In the genomic region with DNA sequence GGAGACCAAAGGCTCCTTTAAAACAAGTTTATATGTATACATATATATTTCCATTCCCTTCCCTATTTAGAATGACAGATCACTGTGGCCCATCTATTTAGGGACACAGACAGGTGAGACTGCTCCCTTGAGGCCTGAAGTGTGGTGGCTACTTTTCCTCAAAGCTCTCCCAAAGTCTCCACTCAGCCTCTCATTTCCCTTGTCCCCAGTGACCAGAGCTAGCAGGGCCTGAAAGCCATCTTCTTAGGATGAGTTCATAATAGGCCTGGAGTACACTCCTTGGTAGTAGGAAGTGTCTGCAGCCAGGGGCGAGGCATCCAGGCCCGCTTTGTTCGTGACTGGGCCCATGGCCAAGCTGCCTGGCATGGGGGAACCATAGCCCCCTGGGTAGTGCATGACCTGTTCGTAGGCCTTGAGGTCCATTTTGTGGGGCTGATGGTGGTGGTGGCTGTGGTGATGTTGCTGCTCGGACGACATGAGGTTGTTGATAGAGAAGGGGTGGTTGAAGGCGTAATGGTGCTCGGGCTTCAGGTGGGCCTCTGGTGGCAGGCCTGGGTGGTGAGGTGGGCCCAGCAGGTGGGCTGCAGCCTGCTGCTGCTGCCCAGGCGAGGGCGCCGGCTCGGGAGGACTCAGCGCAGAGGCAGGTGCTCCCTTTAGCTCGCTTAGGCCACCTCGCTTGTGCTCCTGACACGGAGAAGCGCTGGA, we compare ENCODE assay signal across 11 mouse cellular contexts. TPM values are rescaled to one million over a fixed set of nuclear protein-coding genes. Genes with fewer than 3 reads are reported as not detected.
DNase-seq lines count a peak whose midpoint lies in the region; ATAC-seq and TF ChIP-seq lines count a peak whose summit lies in the region.
"Had no signal": no experiment of that assay in that cellular context is flagged by ENCODE, and none has a peak within 500 bp of the region (broad histone marks: within the 10 kb centered on the region; RNA-seq: fewer than 3 reads in every experiment).

No protein-coding gene starts in this region.

- no peak overlapping the region for H3K27ac ChIP-seq in heart, embryonic 10.5 days
- no peak overlapping the region for H3K27ac ChIP-seq in ES-Bruce4 (ENCODE audit: insufficient read depth, low read length)
- no peak overlapping the region for H3K27ac ChIP-seq in hindbrain, postnatal 0 days
- peak overlapping the region; percentile 50 for H3K27ac ChIP-seq in midbrain, embryonic 11.5 days (ENCODE audit: low read depth, low read length)
- H3K27ac ChIP-seq: kidney, postnatal 0 days had no signal

- H3K9ac ChIP-seq in ES-Bruce4 (ENCODE audit: low read depth, poor library complexity, severe bottlenecking) = no peak overlapping the region
- H3K9ac ChIP-seq in hindbrain, postnatal 0 days (replicated peaks; ENCODE audit: low read length) = no peak overlapping the region
- H3K9ac ChIP-seq in midbrain, embryonic 11.5 days (ENCODE audit: low read length) = peak overlapping the region; percentile 66

- no peak for TF ChIP-seq EP300 in ES-Bruce4 (IDR thresholded peaks at IDR 0.05; ENCODE audit: insufficient read depth, low read depth, low read length)

- peaks cover 54% of the 10 kb centered on the region for H3K4me1 ChIP-seq in heart, embryonic 10.5 days
- peaks cover 2% of the 10 kb centered on the region for H3K4me1 ChIP-seq in ES-Bruce4 (ENCODE audit: control insufficient read depth, insufficient read depth, low read length)
- H3K4me1 ChIP-seq in hindbrain, postnatal 0 days (ENCODE audit: insufficient read depth, low read length) = no peaks in the 10 kb centered on the region
- H3K4me1 ChIP-seq in midbrain, embryonic 11.5 days (ENCODE audit: control insufficient read depth, insufficient read depth, low read length) = peaks cover 5% of the 10 kb centered on the region

- TF ChIP-seq POLR2A in ES-Bruce4 (IDR thresholded peaks at IDR 0.05; ENCODE audit: insufficient read depth, low read length) = no peak

- peak; percentile 72 for DNase-seq in heart, embryonic 10.5 days (ENCODE audit: low spot score)
- DNase-seq in heart, postnatal 25 days (ENCODE audit: low spot score) = no peak
- no peak for DNase-seq in hindbrain, postnatal 0 days (ENCODE audit: low spot score)
- DNase-seq in midbrain, embryonic 11.5 days (ENCODE audit: low spot score, missing footprints) = peak; percentile 92
- DNase-seq in layer of hippocampus, postnatal 36 days = no peak
- no peak for DNase-seq in kidney, postnatal 10 days
- DNase-seq in c-Kit-positive CD71-positive TER-119-positive erythroid progenitor cells, embryonic 14.5 days (ENCODE audit: low spot score) = no peak
- DNase-seq: thymus, postnatal 14 days had no signal

- WGBS in heart, embryonic 10.5 days = 12% methylated on average over 17 of the region's 17 CpGs
- WGBS in hindbrain, postnatal 0 days = 7% methylated on average over 16 of the region's 17 CpGs
- WGBS in midbrain, embryonic 11.5 days = 4% methylated on average over 17 of the region's 17 CpGs

- no peak for TF ChIP-seq CTCF in ES-Bruce4 (IDR thresholded peaks at IDR 0.05; ENCODE audit: low read depth, low read length)
- no peak for TF ChIP-seq CTCF in hindbrain, postnatal 0 days (IDR thresholded peaks at IDR 0.05; ENCODE audit: low read depth)

- peak overlapping the region; percentile 65 for H3K4me3 ChIP-seq in heart, embryonic 10.5 days
- 0 out of 2 replicates have a peak overlapping the region, but pooled peaks have one; percentile 39 for H3K4me3 ChIP-seq in ES-Bruce4 (ENCODE audit: low read depth, low read length)
- H3K4me3 ChIP-seq in hindbrain, postnatal 0 days (ENCODE audit: low read length) = 0 out of 2 replicates have a peak overlapping the region, but pooled peaks have one; percentile 8
- H3K4me3 ChIP-seq in midbrain, embryonic 11.5 days (ENCODE audit: low read depth, low read length) = peak overlapping the region; percentile 32

- H3K27me3 ChIP-seq in heart, embryonic 10.5 days (ENCODE audit: insufficient read depth, poor library complexity, severe bottlenecking) = peaks cover 100% of the 10 kb centered on the region
- H3K27me3 ChIP-seq in ES-Bruce4 (ENCODE audit: control insufficient read depth, insufficient read depth, low read length, poor library complexity, severe bottlenecking) = peaks cover 60% of the 10 kb centered on the region
- H3K27me3 ChIP-seq in hindbrain, postnatal 0 days (ENCODE audit: insufficient read depth, low read length) = peaks cover 91% of the 10 kb centered on the region
- peaks cover 100% of the 10 kb centered on the region for H3K27me3 ChIP-seq in midbrain, embryonic 11.5 days (ENCODE audit: control insufficient read depth, insufficient read depth, low read length)

- no peaks in the 10 kb centered on the region for H3K36me3 ChIP-seq in heart, embryonic 10.5 days
- no peaks in the 10 kb centered on the region for H3K36me3 ChIP-seq in ES-Bruce4 (ENCODE audit: control insufficient read depth, insufficient read depth, low read length, poor library complexity, severe bottlenecking)
- no peaks in the 10 kb centered on the region for H3K36me3 ChIP-seq in hindbrain, postnatal 0 days (ENCODE audit: insufficient read depth, low read length)
- H3K36me3 ChIP-seq in midbrain, embryonic 11.5 days (ENCODE audit: control insufficient read depth, insufficient read depth, low read length) = no peaks in the 10 kb centered on the region

- no peaks in the 10 kb centered on the region for H3K9me3 ChIP-seq in heart, embryonic 10.5 days
- no peaks in the 10 kb centered on the region for H3K9me3 ChIP-seq in ES-Bruce4 (replicated peaks; ENCODE audit: control insufficient read depth, insufficient read depth, low read length, poor library complexity, severe bottlenecking)
- 0 out of 2 replicates have a peak, but pooled peaks cover 2% of the 10 kb centered on the region for H3K9me3 ChIP-seq in hindbrain, postnatal 0 days (ENCODE audit: low read length)
- H3K9me3 ChIP-seq in midbrain, embryonic 11.5 days (ENCODE audit: control insufficient read depth, low read length) = no peaks in the 10 kb centered on the region

- intact Hi-C loops in heart, postnatal 25 days (cut with DNase I) = loop anchor here (10.0 kb wide), 1 partner anchor 849 kb away; the partner anchor contains the start of gene Nkx2-2

- no peak for ATAC-seq in hindbrain, postnatal 0 days
- no peak for ATAC-seq in midbrain, embryonic 11.5 days (ENCODE audit: low FRiP score)

- no peak overlapping the region for H3K4me2 ChIP-seq in hindbrain, postnatal 0 days (ENCODE audit: low read depth, low read length)
- peak overlapping the region; percentile 37 for H3K4me2 ChIP-seq in midbrain, embryonic 11.5 days

RNA-seq across cellular contexts. Expression of gene Foxa2, which starts 3.3 kb away (rescaled TPM):
- polyA plus RNA-seq in heart, embryonic 10.5 days (2016; fragmentation: Nextera tagmentation; extraction: Ambion mirVana) = 0.36 and 4.1 TPM in 2 replicates
- not detected for total RNA-seq in heart, postnatal 25 days (2021)
- 0.85 TPM in 1 of 2 replicates, not detected in the other for polyA plus RNA-seq in ES-Bruce4 (2011; ENCODE audit: insufficient read depth, insufficient read length, low read depth, missing spikeins)
- 5.4 and 7.5 TPM in 2 replicates for total RNA-seq in hindbrain, postnatal 0 days (2014; rRNA removed)
- 0.38 and 0.58 TPM in 2 replicates for polyA plus RNA-seq in hindbrain, postnatal 0 days (2015; fragmentation: Nextera tagmentation; extraction: Ambion mirVana)
- 15.1 and 17.9 TPM in 2 replicates for polyA plus RNA-seq in midbrain, embryonic 11.5 days (2014; fragmentation: Nextera tagmentation; extraction: Ambion mirVana)
- total RNA-seq in layer of hippocampus, postnatal 36 days (2021) = not detected
- total RNA-seq: left cerebral cortex, postnatal 25 days had no signal
- polyA plus RNA-seq: kidney, postnatal 0 days had no signal

Comparison
In these comparisons a context has a peak if more than half of its experiments do, and no peak if none do; other contexts are left out.
1. DNase-seq: peak in heart, embryonic 10.5 days (single experiment) and midbrain, embryonic 11.5 days (single experiment); none in heart, postnatal 25 days (single experiment), hindbrain, postnatal 0 days (single experiment), layer of hippocampus, postnatal 36 days (0 of 2), kidney, postnatal 10 days (single experiment) and c-Kit-positive CD71-positive TER-119-positive erythroid progenitor cells, embryonic 14.5 days (single experiment).
2. H3K4me3 ChIP-seq: peak in every context shown above with its lines; median percentile 65 in heart, embryonic 10.5 days; 39 in ES-Bruce4; 32 in midbrain, embryonic 11.5 days; 8 in hindbrain, postnatal 0 days.